Mouse (Mus musculus) CH12.LX (cell line): Measurements from ENCODE around the gene Ccdc138.

Experiments used
- EP300 ChIP-seq: IDR thresholded peaks from 2 replicates; pipeline ENCODE4 v1.6.1; 2011; ENCODE audit warnings: low read length, improper control_type of control experiment
- NRF1 ChIP-seq: IDR thresholded peaks from 2 replicates; pipeline ENCODE4 v1.6.1; 2014; ENCODE audit warnings: low read depth, mild to moderate bottlenecking, inconsistent platforms, low read length, improper control_type of control experiment, moderate library complexity
- PAX5 ChIP-seq: IDR thresholded peaks from 2 replicates; pipeline ENCODE4 v1.6.1; 2012; ENCODE audit warnings: low read length, inconsistent platforms, mixed read lengths
- POLR2A ChIP-seq: IDR thresholded peaks from 2 replicates; pipeline ENCODE4 v1.6.1; 2011; ENCODE audit warnings: low read depth, mild to moderate bottlenecking, improper control_type of control experiment, low read length
- UBTF ChIP-seq: IDR thresholded peaks from 2 replicates; pipeline ENCODE4 v1.6.1; 2012; ENCODE audit warnings: low read depth, mild to moderate bottlenecking, inconsistent platforms, low read length, improper control_type of control experiment, moderate library complexity
- ZMIZ1 ChIP-seq: IDR thresholded peaks from 2 replicates; pipeline ENCODE4 v1.6.1; 2012; ENCODE audit warnings: low read depth, mild to moderate bottlenecking, inconsistent platforms, low read length, improper control_type of control experiment

DNA sequence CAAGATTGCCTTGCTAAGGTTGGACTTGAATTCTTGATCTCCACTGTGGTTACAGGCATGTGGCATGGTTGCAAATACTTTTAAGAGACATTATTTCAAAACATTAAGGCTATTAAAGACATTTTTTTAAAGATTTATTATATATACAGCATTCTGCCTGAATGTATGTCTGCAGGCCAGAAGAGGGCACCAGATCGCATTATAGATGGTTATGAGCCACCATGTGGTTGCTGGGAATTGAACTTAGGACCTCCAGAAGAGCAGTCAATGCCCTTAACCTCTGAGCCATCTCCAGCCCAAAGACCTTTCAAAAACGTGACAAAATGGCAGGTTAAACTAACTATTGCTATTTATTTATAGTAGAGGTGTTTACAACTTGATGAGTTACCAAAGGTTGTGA, 2.1 kb upstream of the Ccdc138 start:
- TF ChIP-seq UBTF, result no peak
- no peak for TF ChIP-seq POLR2A
- no peak for TF ChIP-seq ZMIZ1
- TF ChIP-seq EP300, result no peak
- TF ChIP-seq NRF1, result no peak
- TF ChIP-seq PAX5, result no peak
